Mouse (Mus musculus) naive thymus-derived CD4-positive, alpha-beta T cell, adult 2 months (primary cell): ENCODE measurements at regions not wholly inside any gene's neighbourhood (a gene's known extent, or its start where the extent isn't known, plus 50 kb on each side); places are given as distances from the start of the nearest gene placed in this dataset.
"Not testable (repeated sequence)": the region's sequence is repeated elsewhere in the genome, so short reads cannot be mapped to it uniquely, and the experiment has no call there.

Experiments
- DNase-seq: peaks from one replicate; pipeline ENCODE4 v3.0.0-alpha.2; 2011; ENCODE audit warnings: low read depth

GRCm38 (mm10) chrX:129546016-129546415 is 203.5 kb upstream of the Diaph2 start:
- no peak for DNase-seq

- peak; percentile 2 for DNase-seq
Measured at GRCm38 (mm10) chrX:129547606-129548005, 201.9 kb upstream of the Diaph2 start.

- DNase-seq = no peak
Measured at GRCm38 (mm10) chrX:129556001-129556400, 193.5 kb upstream of the Diaph2 start.

- no peak for DNase-seq
Measured at GRCm38 (mm10) chrX:129599491-129599890, 150.1 kb upstream of the Diaph2 start.

- DNase-seq = no peak
Measured at GRCm38 (mm10) chrX:129607842-129608241, 141.7 kb upstream of the Diaph2 start.

- not testable (repeated sequence) for DNase-seq
Measured at GRCm38 (mm10) chrX:129611500-129611899, 138.0 kb upstream of the Diaph2 start.

- no peak for DNase-seq
Measured at GRCm38 (mm10) chrX:129637016-129637415, 112.5 kb upstream of the Diaph2 start.

- DNase-seq = no peak
Measured at GRCm38 (mm10) chrX:129645106-129645505, 104.4 kb upstream of the Diaph2 start.

GRCm38 (mm10) chrX:129656906-129657305 is 92.6 kb upstream of the Diaph2 start:
- DNase-seq = no peak

GRCm38 (mm10) chrX:129690677-129691076 is 58.9 kb upstream of the Diaph2 start:
- no peak for DNase-seq
